Mouse (Mus musculus) cerebellum, adult 8-10 months (tissue): Measurements from ENCODE around the gene Dicer1.

Experiments used
- DNase-seq: peaks from one replicate; pipeline ENCODE4 v3.0.0; 2022

Dicer1 gene

DNA sequence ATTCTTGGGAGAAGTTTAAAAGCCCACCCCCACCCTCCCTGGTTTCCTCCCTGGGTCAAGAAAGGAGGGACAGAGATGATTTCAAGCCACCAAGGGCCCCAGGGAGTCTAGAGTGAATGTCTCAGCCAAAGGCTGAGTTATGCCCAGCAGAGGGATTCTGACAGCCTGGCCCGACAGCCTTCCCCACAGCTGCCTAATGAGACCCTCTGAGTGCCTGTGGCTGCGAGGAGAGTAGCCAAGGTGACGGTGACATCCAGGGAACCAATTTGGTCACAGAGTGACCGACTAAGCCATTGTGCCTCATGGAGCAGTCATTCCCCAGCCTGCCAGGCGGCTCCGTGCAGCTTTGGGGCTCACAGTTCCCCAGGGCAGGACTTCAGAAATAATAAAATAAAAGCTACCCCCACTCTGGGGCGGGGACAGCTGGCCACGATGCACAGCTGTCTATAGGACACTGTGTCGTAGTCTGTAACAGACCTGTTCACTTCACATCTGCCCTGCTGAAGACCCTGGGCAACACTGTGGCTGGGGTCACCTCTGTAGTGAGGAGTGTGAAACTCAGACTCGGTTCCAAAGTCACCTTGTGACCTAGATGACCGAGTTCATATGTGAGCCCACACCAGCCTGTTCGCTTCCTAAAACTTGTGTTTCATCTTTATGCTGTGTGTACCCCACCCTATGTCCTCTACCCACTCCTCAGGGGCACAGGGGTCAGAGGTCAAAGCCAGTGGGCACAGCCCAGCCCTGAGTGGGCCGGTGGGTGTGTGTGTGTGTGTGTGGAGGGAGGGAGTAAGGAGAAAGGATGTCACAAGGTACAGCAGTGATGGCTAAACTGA lies 75.0 kb downstream of the Dicer1 start:
- DNase-seq = no peak

DNA sequence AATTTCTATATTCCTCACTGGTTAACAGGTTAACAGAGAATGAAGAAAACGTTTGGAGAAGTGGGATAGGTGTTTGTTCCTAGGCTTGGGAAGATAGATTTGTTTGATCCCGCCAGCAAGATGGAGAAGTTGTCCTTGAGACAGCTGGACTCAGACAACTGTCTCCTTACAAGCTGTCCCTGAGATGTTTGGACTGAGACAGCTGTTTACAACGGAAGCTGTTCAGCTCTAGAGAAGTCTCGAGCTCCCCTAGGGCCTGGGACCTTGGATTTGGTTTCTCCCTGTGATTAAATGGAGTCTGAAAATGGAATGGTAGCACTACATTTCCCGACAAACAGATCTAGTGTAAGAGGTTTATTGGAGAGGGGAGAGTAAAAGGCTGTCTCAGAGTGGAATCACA lies 78.8 kb downstream of the Dicer1 start:
- no peak for DNase-seq

DNA sequence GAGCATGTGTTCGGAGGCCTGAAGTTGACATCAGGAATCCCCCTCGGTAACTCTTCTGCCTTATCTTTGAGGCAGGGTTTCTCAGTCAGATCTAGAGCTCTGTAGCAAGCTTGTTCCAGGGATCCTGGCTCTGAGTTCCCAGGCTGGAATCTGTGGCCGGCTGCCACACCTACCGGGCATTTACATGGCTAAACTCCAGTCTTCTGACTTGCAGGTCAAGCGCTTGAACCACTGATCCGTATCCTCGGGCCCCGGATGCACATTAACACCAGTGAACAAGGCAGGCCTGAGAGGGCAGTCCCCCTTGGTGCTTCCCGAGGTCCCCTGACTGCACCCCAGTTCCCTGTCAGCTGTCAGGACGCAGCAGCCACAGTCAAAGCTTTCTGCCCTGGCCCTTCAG lies 79.3 kb downstream of the Dicer1 start:
- no peak for DNase-seq

DNA sequence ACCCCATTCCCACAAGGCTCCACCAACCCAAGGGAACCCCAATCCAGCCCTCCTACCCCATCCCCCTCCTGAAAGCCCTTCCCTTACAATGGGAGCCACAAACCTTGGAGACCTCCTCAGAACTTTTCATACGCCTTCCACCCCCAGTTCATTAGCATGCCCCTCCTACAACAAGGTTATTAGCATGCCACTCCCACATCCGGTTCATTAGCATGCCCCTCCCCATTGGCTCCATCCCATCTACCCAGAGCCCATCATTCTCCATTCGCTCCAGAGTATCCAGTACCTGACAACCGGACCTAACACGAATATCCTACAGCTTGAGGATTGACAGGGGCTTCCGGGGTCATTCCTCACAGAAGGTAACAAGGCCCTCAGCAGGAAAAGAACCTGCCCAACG lies 83.9 kb downstream of the Dicer1 start:
- no peak for DNase-seq

- DNase-seq = no peak
Measured at GRCm38 (mm10) chr12:104665951-104666350, 85.8 kb downstream of the Dicer1 start.

DNA sequence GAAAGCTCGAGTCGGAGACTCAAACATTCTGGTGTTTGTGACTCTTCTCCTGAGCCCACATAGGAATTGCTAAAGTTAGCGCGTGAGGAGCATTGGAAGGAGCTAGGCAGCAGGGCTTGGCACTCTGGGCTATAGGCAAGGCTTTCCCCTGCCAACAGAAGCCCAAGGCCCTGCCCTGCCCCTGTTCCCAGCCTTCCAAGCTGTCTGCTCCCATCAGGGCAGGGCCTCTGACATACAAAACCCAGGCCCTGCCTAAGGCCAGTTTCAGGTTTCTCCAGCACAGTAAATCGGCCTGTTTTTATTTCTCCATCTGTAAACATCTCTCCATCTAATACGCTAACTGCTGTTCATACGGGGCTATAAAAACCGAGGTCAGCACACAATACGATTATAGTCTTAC lies 86.2 kb downstream of the Dicer1 start:
- no peak for DNase-seq

DNA sequence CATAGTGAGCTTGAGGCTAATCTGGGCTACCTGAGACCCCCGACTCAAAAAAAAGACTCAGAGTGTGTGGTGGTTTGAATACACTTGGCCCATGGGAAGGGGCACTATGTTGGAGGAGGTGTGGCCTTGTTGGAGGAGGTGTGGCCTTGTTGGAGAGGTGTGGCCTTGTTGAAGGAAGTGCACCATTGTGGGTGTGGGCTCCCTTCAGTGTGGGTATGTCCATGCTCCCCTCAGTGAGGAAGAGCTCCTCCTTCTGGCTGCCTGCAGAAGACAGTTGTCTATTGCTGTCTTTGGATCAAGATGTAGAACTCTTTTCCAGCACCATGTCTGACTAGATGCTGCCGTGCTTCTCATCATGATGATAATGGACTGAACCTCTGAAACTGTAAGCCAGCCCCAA lies 95.6 kb downstream of the Dicer1 start:
- DNase-seq = no peak

DNA sequence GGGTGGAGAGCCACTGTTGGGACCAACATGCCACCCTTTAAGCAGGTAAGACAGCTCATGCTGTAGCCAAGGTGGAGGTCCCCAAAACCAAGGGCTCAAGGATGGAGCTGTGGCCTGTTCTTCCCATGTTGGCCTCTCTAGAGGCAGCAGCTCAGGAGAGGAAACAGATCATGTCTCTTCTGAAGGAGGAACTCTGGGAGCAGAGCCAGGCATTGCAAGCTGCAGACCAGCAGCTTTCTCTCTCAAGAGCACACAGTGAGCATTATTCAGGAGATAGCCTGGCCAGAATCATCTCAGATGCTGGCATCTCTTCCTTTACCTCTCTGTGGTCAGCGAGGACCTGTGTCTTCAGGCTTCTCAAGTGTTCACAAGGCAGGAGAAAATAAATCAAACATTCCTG lies 96.7 kb downstream of the Dicer1 start:
- DNase-seq = no peak

DNA sequence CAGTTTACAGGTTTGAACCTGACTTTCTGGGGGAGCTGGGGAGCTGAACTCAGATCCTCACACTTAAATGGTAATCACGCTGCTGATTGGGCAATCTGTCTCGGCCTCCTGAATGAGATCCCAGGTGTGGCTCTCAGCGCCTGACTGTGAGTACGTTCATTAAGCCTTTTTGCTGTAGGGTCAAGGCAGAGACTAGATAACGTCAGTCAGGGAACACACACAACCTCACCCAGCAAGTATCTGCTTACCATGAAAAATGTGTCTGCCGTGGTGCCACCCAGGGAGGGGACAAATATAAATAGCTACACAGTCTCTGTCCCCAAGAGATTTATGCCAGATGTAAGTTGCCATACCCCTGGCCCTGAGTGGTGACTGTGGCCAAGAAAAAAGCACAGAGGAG lies 99.7 kb downstream of the Dicer1 start:
- DNase-seq = no peak

DNA sequence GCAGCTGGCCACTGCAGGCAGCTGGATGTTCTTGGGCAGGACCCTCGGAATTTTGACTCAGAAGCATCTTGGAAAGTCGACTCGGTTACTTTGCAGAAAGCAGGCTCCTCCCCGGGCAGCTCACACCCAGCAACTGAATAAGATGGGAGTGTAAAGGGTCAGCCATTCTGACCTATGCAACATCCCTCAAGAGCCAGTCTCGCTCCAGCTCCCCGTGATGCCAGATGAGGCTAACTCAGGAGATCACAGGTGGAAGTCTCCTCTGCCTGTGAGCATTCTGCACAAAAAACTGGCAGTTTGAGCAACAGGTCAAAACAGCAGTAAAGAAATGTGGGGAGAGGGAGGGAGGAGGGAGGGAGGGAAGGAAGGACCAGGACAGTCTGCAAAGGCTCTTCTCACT lies 100.5 kb downstream of the Dicer1 start:
- no peak for DNase-seq

- DNase-seq = no peak
Measured at GRCm38 (mm10) chr12:104650510-104651260, 101.1 kb downstream of the Dicer1 start.

DNA sequence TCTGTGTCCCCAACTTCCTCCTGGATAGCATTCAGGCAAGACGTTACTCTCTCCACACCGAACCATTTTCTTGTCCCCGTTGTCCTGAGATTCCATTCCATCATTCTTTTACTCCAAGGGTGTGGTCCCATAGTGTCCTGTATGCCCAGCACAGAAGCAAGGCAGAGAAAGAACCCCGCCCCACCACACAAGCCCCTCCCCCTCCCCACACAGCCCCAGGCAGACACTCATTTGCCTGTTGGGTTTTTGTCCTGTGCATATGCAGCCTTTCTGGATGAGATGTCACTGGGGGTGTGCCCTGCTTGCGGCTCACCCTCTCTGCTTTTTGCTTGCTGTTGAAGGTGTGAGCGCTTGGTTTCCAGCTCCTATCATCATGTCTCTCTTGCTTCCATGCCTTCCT lies 103.4 kb downstream of the Dicer1 start:
- DNase-seq = no peak

DNA sequence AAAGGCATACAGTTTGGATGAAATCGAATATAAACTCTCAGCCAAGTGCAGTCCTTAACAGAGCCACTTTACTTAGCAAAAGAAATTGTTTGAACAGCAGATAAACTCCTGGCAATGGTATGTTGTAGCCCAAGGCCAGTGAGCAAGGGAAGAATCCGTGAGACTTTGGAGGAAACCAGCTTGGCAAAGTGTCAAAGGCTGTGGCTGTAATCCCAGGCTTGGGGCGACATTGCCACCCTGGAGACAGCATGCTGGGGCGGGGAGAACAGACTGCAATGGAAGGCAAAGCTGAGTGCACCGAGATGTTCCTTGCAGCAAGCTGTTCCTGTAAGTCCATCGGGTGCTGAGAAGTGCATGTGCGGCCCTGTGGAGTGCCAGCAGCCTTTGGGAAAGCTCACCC lies 109.4 kb downstream of the Dicer1 start:
- DNase-seq = no peak

DNA sequence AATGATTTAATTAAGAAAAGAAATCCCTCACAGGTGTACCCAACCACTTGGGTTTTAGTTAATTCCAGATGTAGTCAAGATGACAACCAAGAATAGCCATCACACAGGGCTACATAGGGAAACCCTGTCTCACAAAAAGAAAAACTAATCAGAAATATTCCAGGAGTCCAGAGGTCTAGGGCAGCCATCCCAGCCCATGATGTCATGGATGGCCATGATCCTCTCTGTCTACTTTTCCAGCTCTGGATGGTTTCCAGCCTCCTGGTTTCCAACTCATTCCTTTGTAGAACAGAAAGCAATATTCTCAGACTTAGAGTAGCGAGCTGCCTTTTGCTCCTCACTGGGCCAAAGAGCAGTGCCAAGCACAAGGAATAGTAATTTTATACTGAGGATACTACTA lies 110.8 kb downstream of the Dicer1 start:
- DNase-seq = no peak

DNA sequence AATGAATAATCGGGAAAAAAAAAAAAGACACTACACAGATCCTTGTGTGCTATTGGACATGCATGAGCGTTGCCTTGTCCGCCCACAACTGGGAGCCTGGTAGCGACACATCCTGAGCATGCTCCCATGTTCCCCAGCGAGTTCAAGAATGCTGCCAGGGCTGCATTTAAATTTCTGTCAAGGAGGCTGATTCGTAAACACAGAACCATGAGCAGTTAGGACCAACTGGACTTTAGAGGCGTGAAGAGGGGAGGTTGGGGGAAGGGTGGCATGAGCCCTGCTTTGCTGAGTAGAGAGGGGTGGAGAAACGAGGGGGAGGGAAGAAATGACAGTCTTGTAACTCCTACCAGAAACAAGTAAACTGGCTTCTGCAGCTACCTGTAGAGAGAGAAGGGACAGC lies 113.6 kb downstream of the Dicer1 start:
- no peak for DNase-seq
